Mouse (Mus musculus) brain, embryonic 14.5 days (tissue): Measurements from ENCODE around the gene Tead1. TPM values are rescaled to one million over a fixed set of nuclear protein-coding genes. Genes with fewer than 3 reads are reported as not detected.
A peak's percentile ranks its signal among the peaks of the same experiment; 100 is the strongest.

Source experiments
- DNase-seq: peaks from one replicate; pipeline ENCODE4 v3.0.0-alpha.2; 2011; ENCODE audit warnings: low read depth
- CTCF ChIP-seq: fragments of 200-500 bp; IDR thresholded peaks from 2 replicates; pipeline ENCODE4 v1.5.1; 2012; ENCODE audit warnings: inconsistent platforms, mild to moderate bottlenecking, moderate library complexity, borderline replicate concordance; ENCODE audit not compliant: insufficient read depth, insufficient read length; ENCODE audit errors: extremely low read depth
- POLR2A ChIP-seq: fragments of 200-500 bp; IDR thresholded peaks from 2 replicates; pipeline ENCODE4 v1.6.1; 2012; ENCODE audit warnings: mild to moderate bottlenecking, inconsistent platforms, borderline replicate concordance; ENCODE audit not compliant: poor library complexity, insufficient read depth, insufficient read length, severe bottlenecking; ENCODE audit errors: extremely low read depth
- polyA plus RNA-seq: library from polyadenylated mRNA; depleted of rRNA; stranded (reverse); fragments of >200 nt; gene quantifications from 2 replicates; pipeline ENCODE4 v1.2.3, GENCODE M21; 2012

The Tead1 gene
- polyA plus RNA-seq, 1 experiment: 27.2 TPM

DNA sequence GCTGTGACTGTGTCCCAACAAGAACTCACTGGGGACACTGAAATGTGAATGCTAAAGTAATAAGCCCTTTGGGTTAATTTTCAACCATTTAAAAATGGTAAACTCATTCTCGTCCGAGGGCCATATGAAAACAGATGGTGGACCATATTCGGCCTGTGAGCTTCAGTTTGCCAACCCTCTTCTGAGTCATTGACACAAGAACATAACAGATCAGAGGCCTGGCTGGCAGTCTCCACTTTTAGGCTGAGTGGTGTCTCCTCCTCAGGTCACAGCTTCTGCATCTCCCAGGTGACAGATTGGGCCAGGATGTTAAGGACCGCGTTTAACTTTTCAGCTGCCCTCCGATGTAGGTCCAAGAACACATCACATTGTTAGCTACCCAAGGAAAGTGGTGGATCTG lies 37.6 kb downstream of the Tead1 start:
- no peak for TF ChIP-seq CTCF
- TF ChIP-seq POLR2A: no peak
- DNase-seq: no peak

- DNase-seq: no peak
- TF ChIP-seq POLR2A (no peak), CTCF (no peak)
These were observed 38.6 kb downstream of the Tead1 start for GRCm38 (mm10) chr7:112717676-112718075.

GRCm38 (mm10) chr7:112719394-112720142 lies 40.5 kb downstream of the Tead1 start:
- TF ChIP-seq CTCF (no peak), POLR2A (no peak)
- no peak for DNase-seq

- TF ChIP-seq CTCF: no peak
- no peak for TF ChIP-seq POLR2A
- DNase-seq: peak; percentile 91
These were observed 41.2 kb downstream of the Tead1 start for GRCm38 (mm10) chr7:112720143-112720988.

GRCm38 (mm10) chr7:112720989-112721337 lies 41.8 kb downstream of the Tead1 start:
- TF ChIP-seq CTCF: no peak
- no peak for TF ChIP-seq POLR2A
- DNase-seq: no peak

DNA sequence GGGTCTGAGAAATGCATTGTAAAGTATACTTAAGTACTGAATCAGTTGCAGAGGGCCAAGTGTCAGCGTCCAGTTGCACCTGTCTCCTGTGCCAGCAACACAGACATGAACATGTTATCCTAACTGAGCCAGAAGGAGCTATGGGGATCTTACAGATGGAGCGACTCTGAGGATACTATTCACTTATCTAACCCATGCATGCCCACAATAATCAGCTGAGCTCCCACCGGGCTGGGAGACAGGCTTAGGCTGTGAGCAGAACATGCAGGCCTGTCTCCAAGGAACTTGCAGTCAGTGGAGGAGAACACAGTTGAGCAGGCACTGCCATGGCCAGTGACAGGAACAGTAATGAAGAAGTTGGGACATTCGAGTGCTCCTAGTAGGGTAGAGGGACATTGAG lies 42.7 kb downstream of the Tead1 start:
- TF ChIP-seq POLR2A (no peak), CTCF (no peak)
- no peak for DNase-seq

- TF ChIP-seq POLR2A (no peak), CTCF (no peak)
- no peak for DNase-seq
These were observed 49.3 kb downstream of the Tead1 start for GRCm38 (mm10) chr7:112728399-112728798.

DNA sequence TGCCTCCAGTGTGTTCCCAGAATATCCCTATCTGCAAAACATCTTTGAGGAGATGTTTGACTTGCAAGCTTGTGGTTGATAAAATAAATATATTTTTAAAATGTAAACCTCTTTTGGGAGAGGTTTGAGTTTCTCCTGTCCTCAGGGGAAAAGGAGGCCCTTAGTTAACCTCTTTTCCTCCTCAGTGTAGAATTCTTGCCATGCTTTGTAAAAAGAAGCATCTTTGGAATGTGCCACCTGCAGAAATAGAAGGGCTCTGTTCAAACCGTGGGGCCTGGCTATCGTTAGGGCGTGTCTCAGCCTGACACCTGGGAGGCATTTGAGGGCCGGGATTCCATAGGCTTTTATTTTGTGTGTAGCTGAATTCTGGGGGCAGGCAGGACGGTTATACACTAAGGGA lies 51.1 kb downstream of the Tead1 start:
- TF ChIP-seq POLR2A: no peak
- TF ChIP-seq CTCF: no peak
- DNase-seq: no peak

- DNase-seq: no peak
- TF ChIP-seq CTCF (no peak), POLR2A (no peak)
These were observed 52.5 kb downstream of the Tead1 start for GRCm38 (mm10) chr7:112731584-112731983.

- TF ChIP-seq CTCF (no peak), POLR2A (no peak)
- DNase-seq: no peak
These were observed 60.1 kb downstream of the Tead1 start for GRCm38 (mm10) chr7:112739174-112739573.

DNA sequence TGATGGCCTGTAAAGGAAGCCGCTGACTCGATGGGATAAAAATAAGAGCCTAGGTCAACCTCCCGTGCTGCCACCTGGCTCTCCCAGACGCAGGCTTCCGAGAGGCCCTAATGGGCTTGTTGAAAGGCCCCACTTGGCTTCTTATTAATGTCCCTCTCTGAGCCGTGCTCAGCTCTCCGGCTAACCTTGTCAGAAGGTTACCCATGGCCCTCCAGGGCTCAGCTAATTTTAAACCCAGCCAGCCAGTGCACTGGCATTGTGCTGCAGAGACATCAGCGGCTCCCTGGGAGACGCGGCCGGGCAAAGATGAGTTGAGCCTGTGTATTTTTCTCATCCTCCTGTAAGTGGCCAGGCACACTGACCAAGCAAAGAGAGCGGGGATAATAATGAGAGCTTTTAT lies 62.7 kb downstream of the Tead1 start:
- TF ChIP-seq CTCF (no peak), POLR2A (no peak)

More for the DNA sequence above, 62.7 kb downstream of the Tead1 start:
- DNase-seq: peak; percentile 58
